Mouse (Mus musculus) forebrain, embryonic 10.5 days (tissue): ENCODE measurements around the gene Eif4h. TPM values are rescaled to one million over a fixed set of nuclear protein-coding genes. Genes with fewer than 3 reads are reported as not detected.

Source experiments
- DNase-seq: peaks from one replicate; pipeline ENCODE4 v3.0.0-alpha.2; 2017; ENCODE audit warnings: low spot score; ENCODE audit errors: extremely low spot score
- H3K27ac ChIP-seq: fragments of 300-500 bp; sonication (generic); 2 replicates; pipeline ENCODE4 v1.5.1; 2016; ENCODE audit warnings: mild to moderate bottlenecking
- H3K27me3 ChIP-seq: fragments of 300-500 bp; sonication (generic); 2 replicates; pipeline ENCODE4 v1.6.1; 2016; ENCODE audit warnings: mild to moderate bottlenecking; ENCODE audit not compliant: poor library complexity, severe bottlenecking
- H3K36me3 ChIP-seq: fragments of 300-500 bp; sonication (generic); replicated peaks from 2 replicates; pipeline ENCODE4 v1.6.1; 2016; ENCODE audit warnings: mild to moderate bottlenecking, moderate library complexity
- H3K4me1 ChIP-seq: fragments of 300-500 bp; sonication (generic); 2 replicates; pipeline ENCODE4 v1.6.1; 2016
- H3K4me3 ChIP-seq: fragments of 300-500 bp; sonication (generic); 2 replicates; pipeline ENCODE4 v1.5.1; 2016; ENCODE audit warnings: mild to moderate bottlenecking, moderate library complexity
- H3K9me3 ChIP-seq: fragments of 300-500 bp; sonication (generic); 2 replicates; pipeline ENCODE4 v1.6.1; 2016; ENCODE audit warnings: mild to moderate bottlenecking, moderate library complexity
- WGBS: fragments of 180-500 bp; shearing (Covaris S2); methylation state at CpG from one replicate; pipeline ENCODE4 v1.1.7; 2016; 5-methylcytosine and 5-hydroxymethylcytosine counted together
- polyA plus RNA-seq: library from polyadenylated mRNA; unstranded; fragments of >200 nt; fragmentation: Nextera tagmentation; extraction: Ambion mirVana; gene quantifications from 2 replicates; pipeline ENCODE4 v1.2.1, GENCODE M21; 2016

Eif4h gene
- polyA plus RNA-seq, 1 experiment from 2014 or later: 571 TPM

- H3K27ac ChIP-seq: no peak overlapping the region
- WGBS: 81% methylated on average over 3 of the region's 3 CpGs
- peaks cover 38% of the 10 kb centered on the region for H3K36me3 ChIP-seq
- H3K9me3 ChIP-seq: no peaks in the 10 kb centered on the region
- peaks cover 17% of the 10 kb centered on the region for H3K4me1 ChIP-seq
- no peaks in the 10 kb centered on the region for H3K27me3 ChIP-seq
- H3K4me3 ChIP-seq: peak overlapping the region; percentile 70
- no peak for DNase-seq
Observed at GRCm38 (mm10) chr5:134583884-134584213, 55.4 kb downstream of the Eif4h start.

DNA sequence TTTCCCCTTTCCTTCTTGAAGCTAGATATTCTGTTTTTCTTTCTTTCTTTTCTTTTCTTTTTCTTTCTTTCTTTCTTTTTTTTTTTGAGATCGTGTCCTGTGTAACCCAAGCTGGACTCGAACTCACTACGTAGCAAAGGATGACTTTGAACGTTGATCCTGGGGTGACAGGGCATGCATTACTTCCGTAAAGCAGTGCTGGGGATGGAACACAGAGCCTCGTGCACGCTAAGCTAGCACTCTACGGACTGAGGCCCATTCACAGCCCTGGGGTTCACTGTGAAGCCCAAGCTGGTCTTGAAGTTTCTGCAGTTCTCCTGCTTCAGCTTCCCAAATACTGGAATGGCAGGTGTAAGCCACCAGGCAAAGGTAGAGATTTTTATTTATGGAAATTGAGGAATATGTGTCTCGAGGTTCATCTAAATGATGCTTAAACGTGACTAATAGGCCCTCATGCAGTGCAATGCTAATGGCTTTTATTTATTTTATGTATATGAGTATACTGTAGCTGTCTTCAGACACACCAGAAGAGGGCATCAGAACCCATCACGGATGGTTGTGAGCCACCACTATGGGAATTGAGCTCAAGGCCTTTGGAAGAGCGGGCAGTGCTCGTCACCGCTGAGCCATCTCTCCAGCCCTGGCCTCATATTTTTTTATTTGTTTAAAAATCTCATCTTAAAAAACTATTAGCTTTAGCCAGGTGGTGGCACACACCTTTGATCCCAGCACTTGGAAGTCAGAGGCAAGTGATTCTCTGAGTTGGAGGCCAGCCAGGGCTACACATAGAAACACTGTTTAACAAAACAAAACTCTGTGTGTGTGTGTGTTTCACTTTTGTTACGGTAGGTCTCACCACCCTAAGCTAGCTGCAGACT, 56.0 kb downstream of the Eif4h start:
- Histone ChIP-seq H3K9me3 (no peaks in the 10 kb centered on the region), H3K27me3 (no peaks in the 10 kb centered on the region), H3K4me3 (peak overlapping the region; percentile 70), H3K27ac (peak overlapping the region; percentile 88), H3K4me1 (peaks cover 17% of the 10 kb centered on the region), H3K36me3 (peaks cover 32% of the 10 kb centered on the region)
- WGBS: 34% methylated on average over 15 of the region's 15 CpGs
- no peak for DNase-seq

- Histone ChIP-seq H3K27me3 (no peaks in the 10 kb centered on the region), H3K4me1 (peaks cover 17% of the 10 kb centered on the region), H3K27ac (peak overlapping the region; percentile 88), H3K4me3 (peak overlapping the region; percentile 70), H3K36me3 (peaks cover 23% of the 10 kb centered on the region), H3K9me3 (no peaks in the 10 kb centered on the region)
- WGBS: 8% methylated on average over 29 of the region's 30 CpGs
- DNase-seq: peak; percentile 96
Observed at GRCm38 (mm10) chr5:134582221-134582907, 56.9 kb downstream of the Eif4h start.

DNA sequence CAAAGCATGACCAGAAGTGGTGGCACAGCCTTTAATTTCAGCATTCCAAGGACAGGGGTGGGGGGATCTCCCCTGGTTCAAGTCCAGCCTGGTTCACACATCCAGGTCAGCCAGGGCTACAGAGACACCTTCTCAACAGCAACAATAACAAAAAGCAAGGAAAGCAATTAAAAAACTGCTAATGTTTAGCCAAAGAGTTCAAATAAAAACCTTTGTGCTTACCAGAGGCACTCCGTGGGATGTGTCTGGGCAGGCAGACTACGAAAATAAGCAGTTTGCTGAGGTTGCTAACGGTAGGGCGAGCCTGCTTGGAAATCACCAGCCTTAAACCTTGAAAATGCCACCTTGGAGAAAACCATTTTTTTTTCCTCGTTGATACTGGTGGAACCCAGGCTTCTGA, 58.1 kb downstream of the Eif4h start, which contains the start of gene Rfc2:
Rfc2 (plus strand) TSS at position 221 of the 400 bp plus-strand sequence.
- Histone ChIP-seq H3K27ac (no peak within 1 kb of the TSS), H3K27me3 (no peaks in the 10 kb centered on the region), H3K36me3 (0 out of 2 replicates have a peak, but pooled peaks cover 11% of the 10 kb centered on the region), H3K4me3 (0 out of 2 replicates have a peak within 1 kb of the TSS, but pooled peaks have one; percentile 70), H3K4me1 (peaks cover 17% of the 10 kb centered on the region), H3K9me3 (no peaks in the 10 kb centered on the region)
- 88% methylated on average over 5 of the region's 5 CpGs for WGBS
- DNase-seq: no peak

DNA sequence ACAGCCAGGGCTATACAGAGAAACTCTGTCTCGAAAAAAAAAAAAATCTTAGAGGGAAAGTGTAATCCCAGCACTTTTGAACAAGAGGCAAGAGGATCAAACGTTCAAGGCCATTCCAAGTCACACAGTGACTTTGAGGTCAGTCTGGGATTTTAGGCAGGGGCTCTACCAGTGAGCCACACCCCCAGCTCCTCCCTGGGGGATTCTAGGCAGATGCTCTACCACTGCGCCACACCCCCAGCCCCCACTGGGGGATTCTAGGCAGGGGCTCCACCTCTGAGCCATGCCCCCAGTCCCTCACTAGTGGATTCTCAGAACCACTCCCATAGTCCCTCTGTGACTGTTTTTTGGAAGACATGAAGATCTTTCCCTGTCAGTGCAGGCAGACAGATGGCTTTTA, 60.2 kb downstream of the Eif4h start:
- no peaks in the 10 kb centered on the region for H3K9me3 ChIP-seq
- H3K4me1 ChIP-seq: peaks cover 12% of the 10 kb centered on the region
- H3K27me3 ChIP-seq: no peaks in the 10 kb centered on the region
- WGBS: 66% methylated on average over 3 of the region's 3 CpGs
- no peak for DNase-seq
- no peaks in the 10 kb centered on the region for H3K36me3 ChIP-seq
- no peak overlapping the region for H3K27ac ChIP-seq
- no peak overlapping the region for H3K4me3 ChIP-seq

- H3K27me3 ChIP-seq: peaks cover 12% of the 10 kb centered on the region
- no peaks in the 10 kb centered on the region for H3K9me3 ChIP-seq
- H3K4me1 ChIP-seq: peaks cover 4% of the 10 kb centered on the region
- H3K36me3 ChIP-seq: no peaks in the 10 kb centered on the region
- H3K27ac ChIP-seq: no peak overlapping the region
- H3K4me3 ChIP-seq: no peak overlapping the region
- WGBS: 89% methylated on average over 7 of the region's 7 CpGs
- DNase-seq: no peak
Observed at GRCm38 (mm10) chr5:134577534-134577933, 61.8 kb downstream of the Eif4h start.

DNA sequence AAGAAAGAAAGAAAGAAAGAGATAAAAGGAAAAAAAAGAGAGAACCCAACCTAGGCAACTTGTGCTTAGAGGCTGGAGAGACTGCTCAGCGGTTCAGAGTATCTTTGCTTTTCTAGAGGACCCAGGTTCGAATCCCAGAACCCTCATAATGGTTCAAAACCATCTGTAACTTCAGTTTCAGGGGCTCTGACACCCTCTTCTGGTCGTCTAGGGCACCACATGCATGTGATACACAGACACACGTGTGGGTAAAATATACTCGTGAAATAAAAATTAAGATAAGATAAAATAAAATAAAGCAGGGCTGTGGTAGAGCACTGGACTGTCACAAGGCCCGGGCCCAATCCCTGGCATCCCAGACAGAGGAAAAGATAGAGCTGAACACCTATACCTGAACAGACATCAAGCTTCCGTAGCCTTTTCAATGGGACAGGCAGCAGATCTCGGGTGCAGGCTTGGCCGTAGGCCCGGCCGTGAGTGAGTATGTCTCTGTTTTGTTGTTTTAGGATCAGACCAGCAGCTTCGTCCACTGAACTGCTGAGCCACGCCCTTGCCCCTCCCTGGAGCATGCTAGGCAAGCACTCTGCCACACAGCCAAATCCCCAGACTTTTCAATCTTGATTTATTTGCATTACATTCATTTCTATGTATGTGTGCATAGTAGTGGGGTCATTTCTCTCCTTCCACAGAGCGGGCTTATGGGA, 62.6 kb downstream of the Eif4h start:
- no peaks in the 10 kb centered on the region for H3K9me3 ChIP-seq
- no peaks in the 10 kb centered on the region for H3K36me3 ChIP-seq
- no peak overlapping the region for H3K4me3 ChIP-seq
- H3K27ac ChIP-seq: no peak overlapping the region
- 80% methylated on average over 14 of the region's 14 CpGs for WGBS
- peaks cover 15% of the 10 kb centered on the region for H3K27me3 ChIP-seq
- H3K4me1 ChIP-seq: peaks cover 12% of the 10 kb centered on the region
- DNase-seq: no peak

- H3K36me3 ChIP-seq: no peaks in the 10 kb centered on the region
- WGBS: 94% methylated on average over 5 of the region's 5 CpGs
- H3K4me3 ChIP-seq: no peak overlapping the region
- peaks cover 3% of the 10 kb centered on the region; the same call in 1 of the 2 replicates for H3K9me3 ChIP-seq
- no peak for DNase-seq
- peaks cover 15% of the 10 kb centered on the region for H3K27me3 ChIP-seq
- H3K27ac ChIP-seq: no peak overlapping the region
- H3K4me1 ChIP-seq: peaks cover 15% of the 10 kb centered on the region
Observed at GRCm38 (mm10) chr5:134575833-134576232, 63.5 kb downstream of the Eif4h start.

DNA sequence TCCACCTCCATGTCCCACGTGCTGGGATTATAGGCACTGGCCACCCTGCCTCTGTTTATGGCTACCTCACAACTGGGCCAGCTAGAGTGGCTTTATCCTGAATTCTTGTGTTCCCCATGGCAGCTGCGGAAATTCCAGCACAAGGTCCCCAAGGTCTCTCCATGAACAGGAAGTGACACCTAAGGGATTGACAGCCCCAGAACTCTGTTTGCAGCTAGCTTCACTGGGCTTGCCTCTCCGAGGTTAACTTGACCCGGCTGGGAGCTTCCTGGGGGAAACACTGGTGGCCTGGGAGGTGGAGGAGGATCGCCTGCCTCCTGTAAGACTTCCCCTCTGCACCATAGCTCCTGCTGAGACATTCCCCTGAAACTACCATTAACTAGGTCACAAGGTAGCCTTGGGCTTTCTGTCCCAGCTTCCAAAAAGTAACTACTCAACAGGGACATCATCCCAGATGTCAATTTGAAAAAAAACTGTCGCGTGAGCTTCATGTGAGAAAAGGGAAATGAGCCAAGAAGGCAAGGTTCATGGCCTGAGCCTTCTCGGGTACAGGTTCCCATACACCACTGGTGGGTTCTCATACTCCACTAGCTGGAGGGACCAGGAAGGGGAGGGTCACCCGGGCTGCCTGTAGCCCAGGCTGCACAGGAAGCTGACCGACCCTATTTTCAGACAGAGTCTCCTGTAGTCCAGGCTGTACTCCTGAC, 66.6 kb downstream of the Eif4h start:
- H3K4me3 ChIP-seq: peak overlapping the region; percentile 60
- 48% methylated on average over 10 of the region's 10 CpGs for WGBS

GRCm38 (mm10) chr5:134571730-134572507, 67.4 kb downstream of the Eif4h start:
- Histone ChIP-seq H3K27ac (peak overlapping the region; percentile 79), H3K9me3 (peaks cover 5% of the 10 kb centered on the region; the same call in 1 of the 2 replicates), H3K4me1 (peaks cover 29% of the 10 kb centered on the region), H3K4me3 (peak overlapping the region; percentile 60), H3K36me3 (no peaks in the 10 kb centered on the region), H3K27me3 (peaks cover 15% of the 10 kb centered on the region)
- WGBS: 3% methylated on average over 23 of the region's 23 CpGs
- DNase-seq: peak; percentile 55

More for the DNA sequence above, 66.6 kb downstream of the Eif4h start:
- no peak for DNase-seq
- Histone ChIP-seq H3K27me3 (peaks cover 15% of the 10 kb centered on the region), H3K36me3 (no peaks in the 10 kb centered on the region), H3K27ac (peak overlapping the region; percentile 79; the same call in 1 of the 2 replicates), H3K4me1 (peaks cover 29% of the 10 kb centered on the region), H3K9me3 (peaks cover 5% of the 10 kb centered on the region; the same call in 1 of the 2 replicates)
